Mouse (Mus musculus) small intestine, adult 2 months (tissue): ENCODE measurements around the gene Sult1e1.

Experiments used
- CTCF ChIP-seq: fragments of 200-500 bp; IDR thresholded peaks from 2 replicates; pipeline ENCODE4 v1.5.1; 2012; ENCODE audit warnings: low read depth, mild to moderate bottlenecking, control low read depth, inconsistent platforms, low read length, moderate library complexity, mixed read lengths; ENCODE audit not compliant: insufficient replicate concordance, insufficient read length; ENCODE audit errors: extremely low read depth
- POLR2A ChIP-seq: fragments of 200-500 bp; IDR thresholded peaks from 2 replicates; pipeline ENCODE4 v1.6.1; 2012; ENCODE audit warnings: low read depth, mild to moderate bottlenecking, control low read depth, inconsistent platforms, low read length, moderate library complexity

DNA sequence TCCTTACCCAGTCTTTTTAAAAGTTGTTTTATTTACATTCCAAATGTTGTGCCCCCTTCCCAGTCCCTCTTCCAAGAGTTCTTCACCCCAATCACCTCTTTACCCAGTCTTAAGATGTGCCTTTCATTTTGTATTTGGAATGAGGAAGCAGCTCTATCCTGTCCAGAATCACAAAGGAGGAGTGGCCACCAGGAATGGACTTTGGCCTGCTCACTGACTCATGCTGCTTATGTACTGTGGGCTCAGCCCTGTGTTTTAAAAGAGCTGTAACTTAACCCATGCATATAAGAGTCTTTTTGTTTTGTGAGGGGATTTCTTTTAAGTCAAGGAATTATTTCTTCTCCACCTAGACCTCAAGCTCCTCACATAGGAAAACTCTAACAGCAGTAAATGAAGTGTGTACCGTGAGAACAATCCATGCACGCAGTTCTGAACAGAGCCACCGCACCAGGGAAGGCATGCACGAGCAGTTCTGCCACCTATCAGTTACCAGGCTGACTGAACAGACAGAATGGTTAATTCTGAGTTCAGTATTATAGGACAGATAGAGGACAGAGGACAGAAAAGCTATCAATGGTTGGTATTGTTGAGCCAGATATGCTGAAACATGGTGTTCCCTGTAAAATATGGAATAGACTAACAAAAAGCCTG lies 55.3 kb downstream of the Sult1e1 start:
- TF ChIP-seq POLR2A (no peak), CTCF (no peak; the same call in 1 of the 2 replicates)
